Mouse (Mus musculus): ENCODE results near the gene Adcy1. TPM values are rescaled to one million over a fixed set of nuclear protein-coding genes. Genes with fewer than 3 reads are reported as not detected.

Adcy1 gene
- polyA plus RNA-seq (2012; rRNA removed): 3.7 and 4.2 TPM in 2 replicates

GRCm38 (mm10) chr11:7063001-7063584 is at the start of gene Adcy1:
Gene Adcy1, plus strand, starts transcription at chr11:7063489.
- Histone ChIP-seq H3K27ac (ENCODE audit: insufficient read depth, low read depth, low read length) (no peak within 1 kb of the TSS), H3K36me3 (ENCODE audit: control insufficient read depth, insufficient read depth, low read length) (no peaks in the 10 kb centered on the region), H3K27me3 (replicated peaks; ENCODE audit: control insufficient read depth, insufficient read depth, low read length) (no peaks in the 10 kb centered on the region), H3K4me3 (ENCODE audit: insufficient read depth, low read depth, low read length) (peak within 1 kb of the TSS; percentile 54), H3K4me1 (ENCODE audit: control insufficient read depth, insufficient read depth, low read length) (no peaks in the 10 kb centered on the region; the same call in 1 of the 2 replicates)
- WGBS: 11% methylated on average over 69 of the region's 69 CpGs
- no peak for TF ChIP-seq POLR2A (IDR thresholded peaks at IDR 0.05; ENCODE audit: low read depth, low read length)
- TF ChIP-seq CTCF (conservative IDR thresholded peaks at IDR 0.05; ENCODE audit: insufficient read depth, insufficient read length, low read depth, low read length): no peak
- DNase-seq: no peak

DNA sequence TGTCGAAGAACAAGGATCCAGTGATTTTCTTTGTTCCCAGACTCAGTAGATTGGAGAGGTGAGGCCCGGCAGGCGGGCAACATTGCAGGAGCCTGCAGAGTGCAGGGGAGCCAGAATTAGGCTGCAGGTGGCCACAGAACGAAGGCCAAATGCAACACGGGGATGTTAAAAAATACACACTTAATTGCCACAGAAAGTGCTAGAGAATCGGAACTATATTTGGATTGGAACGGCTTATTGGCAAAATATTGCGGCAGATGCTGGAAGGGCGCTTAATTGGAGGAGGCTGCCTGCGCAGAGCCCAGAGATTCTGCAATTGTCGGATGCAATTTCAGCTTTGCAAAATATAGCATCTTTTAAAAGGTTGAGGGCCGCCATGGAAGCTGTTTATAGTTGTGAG is 46.4 kb upstream of the Adcy1 start:
- WGBS: 90% methylated on average over 12 of the region's 12 CpGs
- Histone ChIP-seq H3K4me3 (ENCODE audit: insufficient read depth, low read depth, low read length) (no peak overlapping the region), H3K27me3 (replicated peaks; ENCODE audit: control insufficient read depth, insufficient read depth, low read length) (no peaks in the 10 kb centered on the region), H3K36me3 (ENCODE audit: control insufficient read depth, insufficient read depth, low read length) (no peaks in the 10 kb centered on the region), H3K4me1 (ENCODE audit: control insufficient read depth, insufficient read depth, low read length) (no peaks in the 10 kb centered on the region), H3K27ac (ENCODE audit: insufficient read depth, low read depth, low read length) (no peak overlapping the region)
- DNase-seq: no peak
- TF ChIP-seq CTCF (conservative IDR thresholded peaks at IDR 0.05; ENCODE audit: insufficient read depth, insufficient read length, low read depth, low read length) (no peak), POLR2A (IDR thresholded peaks at IDR 0.05; ENCODE audit: low read depth, low read length) (no peak)

DNA sequence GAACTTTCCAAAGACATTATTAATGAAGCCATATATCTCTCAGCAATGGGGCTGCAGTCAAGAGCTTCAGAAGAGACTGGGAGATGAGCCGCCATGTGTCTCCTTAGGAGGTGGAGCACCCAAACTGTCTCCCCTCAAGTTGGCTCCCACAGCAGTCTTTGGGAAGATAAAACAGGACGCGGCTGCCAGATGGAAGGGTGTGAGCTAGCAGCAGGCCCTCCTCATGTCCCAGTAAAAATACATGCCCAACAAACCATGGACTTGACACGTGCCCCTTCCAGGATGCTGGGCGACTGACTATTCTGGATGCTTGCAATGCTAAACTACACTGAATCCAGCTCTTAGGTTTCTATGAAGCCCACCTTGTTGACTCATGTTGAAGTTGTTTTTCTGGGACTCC is 45.2 kb upstream of the Adcy1 start:
- no peak overlapping the region for H3K4me3 ChIP-seq (ENCODE audit: insufficient read depth, low read depth, low read length)
- H3K27ac ChIP-seq (ENCODE audit: insufficient read depth, low read depth, low read length): no peak overlapping the region
- WGBS: 91% methylated on average over 5 of the region's 5 CpGs
- H3K36me3 ChIP-seq (ENCODE audit: control insufficient read depth, insufficient read depth, low read length): no peaks in the 10 kb centered on the region
- no peaks in the 10 kb centered on the region for H3K27me3 ChIP-seq (replicated peaks; ENCODE audit: control insufficient read depth, insufficient read depth, low read length)
- H3K4me1 ChIP-seq (ENCODE audit: control insufficient read depth, insufficient read depth, low read length): no peaks in the 10 kb centered on the region
- no peak for TF ChIP-seq CTCF (conservative IDR thresholded peaks at IDR 0.05; ENCODE audit: insufficient read depth, insufficient read length, low read depth, low read length)
- TF ChIP-seq POLR2A (IDR thresholded peaks at IDR 0.05; ENCODE audit: low read depth, low read length): no peak
- no peak for DNase-seq

- H3K27ac ChIP-seq (ENCODE audit: insufficient read depth, low read depth, low read length): no peak overlapping the region
- H3K27me3 ChIP-seq (replicated peaks; ENCODE audit: control insufficient read depth, insufficient read depth, low read length): no peaks in the 10 kb centered on the region
- H3K4me3 ChIP-seq (ENCODE audit: insufficient read depth, low read depth, low read length): no peak overlapping the region
- TF ChIP-seq POLR2A (IDR thresholded peaks at IDR 0.05; ENCODE audit: low read depth, low read length): no peak
- H3K4me1 ChIP-seq (ENCODE audit: control insufficient read depth, insufficient read depth, low read length): no peaks in the 10 kb centered on the region
- no peaks in the 10 kb centered on the region for H3K36me3 ChIP-seq (ENCODE audit: control insufficient read depth, insufficient read depth, low read length)
- no peak for DNase-seq
- WGBS: 81% methylated on average over 7 of the region's 7 CpGs
Measured at GRCm38 (mm10) chr11:7019006-7019525, 44.2 kb upstream of the Adcy1 start.

DNA sequence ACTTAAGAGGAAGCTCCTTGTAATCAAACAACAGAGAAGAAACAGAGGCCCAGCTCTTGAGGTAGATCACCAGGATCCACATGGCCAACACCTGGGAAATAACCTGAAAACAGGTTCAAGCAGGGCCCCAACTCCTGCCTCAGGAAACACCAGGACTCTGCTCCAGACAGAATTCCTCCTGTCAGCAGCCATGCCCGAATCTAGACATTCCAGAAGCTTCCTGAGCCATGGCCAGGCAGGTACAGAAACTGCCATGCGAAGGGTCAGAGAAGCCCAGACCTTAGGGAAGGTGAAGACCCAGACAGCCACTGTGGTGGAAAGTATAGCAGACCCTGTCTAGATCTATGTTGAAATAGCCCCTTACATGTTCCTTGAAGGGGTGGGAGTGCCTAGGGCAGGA is 30.2 kb upstream of the Adcy1 start:
- no peak overlapping the region for H3K4me3 ChIP-seq (ENCODE audit: insufficient read depth, low read depth, low read length)
- peak; percentile 6 for DNase-seq
- no peak overlapping the region for H3K27ac ChIP-seq (ENCODE audit: insufficient read depth, low read depth, low read length)
- H3K4me1 ChIP-seq (ENCODE audit: control insufficient read depth, insufficient read depth, low read length): no peaks in the 10 kb centered on the region
- 39% methylated on average over 2 of the region's 2 CpGs for WGBS
- TF ChIP-seq POLR2A (IDR thresholded peaks at IDR 0.05; ENCODE audit: low read depth, low read length): no peak
- TF ChIP-seq CTCF (conservative IDR thresholded peaks at IDR 0.05; ENCODE audit: insufficient read depth, insufficient read length, low read depth, low read length): no peak
- no peaks in the 10 kb centered on the region for H3K27me3 ChIP-seq (replicated peaks; ENCODE audit: control insufficient read depth, insufficient read depth, low read length)
- H3K36me3 ChIP-seq (ENCODE audit: control insufficient read depth, insufficient read depth, low read length): no peaks in the 10 kb centered on the region

DNA sequence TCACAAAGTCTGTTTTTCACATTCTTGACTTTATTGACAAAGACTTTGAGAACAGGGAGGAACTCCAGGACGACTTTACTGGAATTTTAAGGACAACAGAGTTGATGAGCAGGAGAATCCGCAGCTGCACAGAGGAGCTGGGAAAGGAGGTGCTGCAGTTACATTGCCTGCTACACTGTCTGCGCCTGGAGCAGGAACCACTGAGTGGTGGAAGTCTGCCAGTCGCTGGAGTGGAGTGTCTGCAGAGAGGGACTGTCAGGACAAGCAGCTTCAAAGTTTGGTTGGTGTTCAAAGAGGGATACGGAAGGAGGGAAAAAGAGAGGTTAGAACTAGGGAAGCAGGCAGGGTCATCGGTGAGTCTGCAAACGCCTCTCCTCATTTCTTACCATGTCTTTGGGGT is 23.6 kb upstream of the Adcy1 start:
- H3K27ac ChIP-seq (ENCODE audit: insufficient read depth, low read depth, low read length): no peak overlapping the region
- H3K4me3 ChIP-seq (ENCODE audit: insufficient read depth, low read depth, low read length): no peak overlapping the region
- 26% methylated on average over 7 of the region's 7 CpGs for WGBS
- DNase-seq: no peak
- no peaks in the 10 kb centered on the region for H3K27me3 ChIP-seq (replicated peaks; ENCODE audit: control insufficient read depth, insufficient read depth, low read length)
- no peaks in the 10 kb centered on the region for H3K36me3 ChIP-seq (ENCODE audit: control insufficient read depth, insufficient read depth, low read length)
- H3K4me1 ChIP-seq (ENCODE audit: control insufficient read depth, insufficient read depth, low read length): no peaks in the 10 kb centered on the region
- TF ChIP-seq CTCF (conservative IDR thresholded peaks at IDR 0.05; ENCODE audit: insufficient read depth, insufficient read length, low read depth, low read length) (no peak), POLR2A (IDR thresholded peaks at IDR 0.05; ENCODE audit: low read depth, low read length) (no peak)

- 78% methylated on average over 6 of the region's 6 CpGs for WGBS
- TF ChIP-seq POLR2A (IDR thresholded peaks at IDR 0.05; ENCODE audit: low read depth, low read length) (no peak), CTCF (conservative IDR thresholded peaks at IDR 0.05; ENCODE audit: insufficient read depth, insufficient read length, low read depth, low read length) (no peak)
- Histone ChIP-seq H3K4me1 (ENCODE audit: control insufficient read depth, insufficient read depth, low read length) (no peaks in the 10 kb centered on the region), H3K36me3 (ENCODE audit: control insufficient read depth, insufficient read depth, low read length) (no peaks in the 10 kb centered on the region), H3K27me3 (replicated peaks; ENCODE audit: control insufficient read depth, insufficient read depth, low read length) (no peaks in the 10 kb centered on the region), H3K27ac (ENCODE audit: insufficient read depth, low read depth, low read length) (no peak overlapping the region), H3K4me3 (ENCODE audit: insufficient read depth, low read depth, low read length) (no peak overlapping the region)
- no peak for DNase-seq
Measured at GRCm38 (mm10) chr11:7040801-7041200, 22.5 kb upstream of the Adcy1 start.
